Mouse (Mus musculus) neural tube, embryonic 13.5 days (tissue): ENCODE measurements at regions not wholly inside any gene's neighbourhood (a gene's known extent, or its start where the extent isn't known, plus 50 kb on each side); places are given as distances from the start of the nearest gene placed in this dataset.
"Not testable (repeated sequence)": the region's sequence is repeated elsewhere in the genome, so short reads cannot be mapped to it uniquely, and the experiment has no call there.

Experiments used
- ATAC-seq: fragments of 200-750 bp; cut with Nextera tagmentation; 2 replicates; pipeline ENCODE4 v1.8.0; 2017; ENCODE audit warnings: low read depth, mild to moderate bottlenecking, moderate TSS enrichment, moderate library complexity
- H3K27ac ChIP-seq: fragments of 300-500 bp; sonication (generic); replicated peaks from 2 replicates; pipeline ENCODE4 v1.5.1; 2015; ENCODE audit warnings: moderate library complexity, mild to moderate bottlenecking, inconsistent platforms
- H3K27me3 ChIP-seq: fragments of 300-500 bp; sonication (generic); 2 replicates; pipeline ENCODE4 v1.6.1; 2015; ENCODE audit warnings: mild to moderate bottlenecking, inconsistent platforms
- H3K36me3 ChIP-seq: fragments of 300-500 bp; sonication (generic); 2 replicates; pipeline ENCODE4 v1.6.1; 2015; ENCODE audit warnings: mild to moderate bottlenecking, inconsistent platforms
- H3K4me1 ChIP-seq: fragments of 300-500 bp; sonication (generic); replicated peaks from 2 replicates; pipeline ENCODE4 v1.6.1; 2015; ENCODE audit warnings: inconsistent platforms
- H3K4me2 ChIP-seq: fragments of 300-500 bp; sonication (generic); 2 replicates; pipeline ENCODE4 v1.6.1; 2015; ENCODE audit warnings: inconsistent platforms, mild to moderate bottlenecking, moderate library complexity
- H3K4me3 ChIP-seq: fragments of 300-500 bp; sonication (generic); 2 replicates; pipeline ENCODE4 v1.5.1; 2015; ENCODE audit warnings: mild to moderate bottlenecking, inconsistent platforms
- H3K9ac ChIP-seq: fragments of 300-500 bp; sonication (generic); 2 replicates; pipeline ENCODE4 v1.6.1; 2015; ENCODE audit warnings: moderate library complexity, mild to moderate bottlenecking, inconsistent platforms
- H3K9me3 ChIP-seq: fragments of 300-500 bp; sonication (generic); 2 replicates; pipeline ENCODE4 v1.6.1; 2016; ENCODE audit warnings: inconsistent platforms
- WGBS: fragments of 180-500 bp; shearing (Covaris S2); methylation state at CpG from one replicate; pipeline ENCODE4 v1.1.7; 2015; 5-methylcytosine and 5-hydroxymethylcytosine counted together

DNA sequence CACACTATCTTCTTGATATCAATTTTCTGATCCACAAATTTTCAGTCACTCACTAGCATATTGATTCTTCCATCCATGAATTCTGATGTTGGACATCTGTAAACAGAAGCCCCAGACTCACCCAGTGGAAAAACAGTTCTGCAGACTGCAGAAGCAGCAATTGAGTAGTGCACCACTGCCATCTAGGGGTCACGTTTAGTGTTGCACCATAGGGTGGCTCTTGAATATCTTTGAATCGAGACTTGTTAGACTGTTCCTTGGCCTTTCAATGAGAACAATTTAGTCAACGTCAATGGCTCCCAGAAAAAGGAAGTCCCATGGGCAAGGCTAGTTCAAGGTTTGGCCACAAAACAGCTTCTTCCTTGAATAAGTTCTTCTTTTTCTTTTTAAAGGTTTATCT is 828.1 kb downstream of the Gm10330 start:
- ATAC-seq, H3K9ac ChIP-seq, H3K27ac ChIP-seq, H3K9me3 ChIP-seq, H3K4me1 ChIP-seq, H3K36me3 ChIP-seq, H3K4me2 ChIP-seq, H3K27me3 ChIP-seq, H3K4me3 ChIP-seq: not testable (repeated sequence)
- WGBS: 51% methylated on average over 3 of the region's 3 CpGs

- H3K4me3 ChIP-seq: peak overlapping the region; percentile 55
- peak overlapping the region; percentile 65 for H3K27ac ChIP-seq
Observed at GRCm38 (mm10) chr12:22906156-22906555, 873.9 kb downstream of the Gm10330 start.

More at GRCm38 (mm10) chr12:22906156-22906555, 873.9 kb downstream of the Gm10330 start:
- peak overlapping the region; percentile 70 for H3K9ac ChIP-seq
- WGBS: under 1% methylated on average over 46 of the region's 53 CpGs
- not testable (repeated sequence) for H3K27me3 ChIP-seq, H3K36me3 ChIP-seq, H3K4me1 ChIP-seq, H3K9me3 ChIP-seq
- H3K4me2 ChIP-seq: peak overlapping the region; percentile 58
- ATAC-seq: peak; percentile 82
